Mouse (Mus musculus): ENCODE data around the gene Limk1. TPM values are rescaled to one million over a fixed set of nuclear protein-coding genes. Genes with fewer than 3 reads are reported as not detected.

The Limk1 gene
- polyA plus RNA-seq, 1 experiment from 2014 or later = 10.3 TPM

DNA sequence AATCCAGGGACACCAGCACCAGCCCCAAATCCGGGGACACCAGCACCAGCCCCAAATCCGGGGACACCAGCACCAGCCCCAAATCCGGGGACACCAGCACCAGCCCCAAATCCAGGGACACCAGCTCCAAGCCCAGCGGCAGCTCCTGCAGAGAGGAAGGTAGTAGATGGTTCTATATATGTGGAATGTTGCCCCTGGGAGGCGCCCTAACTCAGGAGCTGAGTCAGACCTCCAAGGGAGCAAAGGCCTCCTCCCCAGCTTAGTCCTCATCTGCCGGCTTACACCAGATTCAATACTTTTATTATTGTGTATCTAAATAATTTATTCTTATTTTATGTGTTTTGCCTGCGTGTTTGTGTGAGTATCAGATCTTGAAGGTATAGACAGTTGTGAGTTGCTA is 22.7 kb upstream of the Limk1 start:
- ATAC-seq (ENCODE audit: insufficient read depth, low FRiP score, low TSS enrichment) (no peak), DNase-seq (ENCODE audit: low spot score) (no peak)
- H3K27ac ChIP-seq (ENCODE audit: low read depth, low read length) = no peak overlapping the region
- no peak overlapping the region for H3K9ac ChIP-seq (ENCODE audit: low read length)
- 69% methylated on average over 7 of the region's 7 CpGs for WGBS
- H3K4me3 ChIP-seq (ENCODE audit: low read depth, low read length) = no peak overlapping the region
- no peaks in the 10 kb centered on the region for H3K4me1 ChIP-seq (ENCODE audit: control insufficient read depth, insufficient read depth, low read length)
- no peaks in the 10 kb centered on the region for H3K27me3 ChIP-seq (ENCODE audit: control insufficient read depth, insufficient read depth, low read length)
- H3K4me2 ChIP-seq (ENCODE audit: low read depth) = no peak overlapping the region
- H3K9me3 ChIP-seq (ENCODE audit: control insufficient read depth, low read length) = no peaks in the 10 kb centered on the region
- H3K36me3 ChIP-seq (ENCODE audit: control insufficient read depth, insufficient read depth, low read length) = no peaks in the 10 kb centered on the region

DNA sequence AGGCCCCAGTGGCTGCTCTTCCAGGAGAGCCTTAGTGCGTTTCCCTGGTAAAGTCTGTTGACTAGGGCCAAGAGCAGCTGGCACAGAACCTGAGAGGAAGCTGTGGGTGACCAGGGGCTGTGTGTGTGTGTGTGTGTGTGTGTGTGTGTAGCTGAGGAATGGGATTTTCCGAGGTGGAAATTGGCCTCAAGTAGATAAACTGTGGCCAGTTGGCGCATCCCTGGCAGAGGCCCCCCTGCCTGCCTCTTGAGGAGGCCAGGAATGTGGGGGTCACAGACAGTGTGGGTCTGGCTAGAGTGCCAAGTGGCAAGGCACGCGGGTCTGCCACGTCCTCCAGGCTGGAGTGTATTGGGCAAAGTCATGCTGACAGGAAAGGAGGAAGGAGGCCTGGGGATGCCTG is 20.9 kb upstream of the Limk1 start:
- Histone ChIP-seq H3K4me1 (ENCODE audit: control insufficient read depth, insufficient read depth, low read length) (no peaks in the 10 kb centered on the region), H3K9ac (ENCODE audit: low read length) (no peak overlapping the region), H3K36me3 (ENCODE audit: control insufficient read depth, insufficient read depth, low read length) (no peaks in the 10 kb centered on the region), H3K4me2 (ENCODE audit: low read depth) (no peak overlapping the region), H3K9me3 (ENCODE audit: control insufficient read depth, low read length) (no peaks in the 10 kb centered on the region), H3K27ac (ENCODE audit: low read depth, low read length) (no peak overlapping the region), H3K4me3 (ENCODE audit: low read depth, low read length) (no peak overlapping the region), H3K27me3 (ENCODE audit: control insufficient read depth, insufficient read depth, low read length) (no peaks in the 10 kb centered on the region)
- DNase-seq (ENCODE audit: low spot score) (no peak), ATAC-seq (ENCODE audit: insufficient read depth, low FRiP score, low TSS enrichment) (no peak)
- WGBS = 64% methylated on average over 6 of the region's 6 CpGs

DNA sequence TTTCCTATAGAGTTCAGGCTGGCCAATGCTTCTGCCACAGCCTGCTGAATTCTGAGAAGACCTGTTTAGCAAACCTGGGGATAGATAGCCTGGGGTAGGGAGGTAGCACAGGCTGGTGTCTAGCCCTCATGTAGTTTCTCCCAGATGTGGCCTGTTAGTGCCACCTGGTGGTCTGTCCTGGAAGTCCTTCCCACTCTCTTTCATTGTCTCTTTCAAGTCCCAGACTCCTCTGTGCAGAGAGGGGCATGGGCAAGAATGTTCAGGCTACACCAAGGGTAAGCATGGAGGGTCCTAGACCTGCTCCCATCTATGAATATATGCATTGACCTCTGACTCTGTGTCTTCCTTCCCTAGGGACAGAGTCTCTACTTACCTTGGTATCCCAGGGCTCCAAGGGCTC is 15.8 kb upstream of the Limk1 start:
- no peak overlapping the region for H3K27ac ChIP-seq (ENCODE audit: low read depth, low read length)

DNA sequence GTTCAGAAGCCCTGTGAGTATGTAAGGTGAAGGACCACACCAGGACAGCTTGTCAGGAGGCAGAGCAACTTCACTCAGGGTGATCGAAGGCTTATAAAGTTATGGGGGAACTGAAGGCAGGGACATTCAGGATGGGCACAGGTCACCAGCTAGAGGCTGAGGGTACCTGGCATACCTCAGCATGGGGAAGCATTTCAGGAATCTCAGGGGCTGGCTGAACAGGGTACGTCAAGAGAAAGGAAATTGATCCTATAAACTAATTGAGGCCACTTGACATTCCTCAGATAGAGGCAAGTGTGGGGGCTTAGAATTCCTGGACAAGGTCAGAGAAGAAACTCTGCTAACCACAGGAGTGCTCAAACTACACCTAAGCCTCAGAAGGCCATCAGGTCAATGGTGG is 7.1 kb upstream of the Limk1 start:
- 83% methylated on average over 2 of the region's 2 CpGs for WGBS
- Histone ChIP-seq H3K9ac (ENCODE audit: low read length) (no peak overlapping the region), H3K4me2 (ENCODE audit: low read depth) (no peak overlapping the region), H3K36me3 (ENCODE audit: control insufficient read depth, insufficient read depth, low read length) (no peaks in the 10 kb centered on the region), H3K4me3 (ENCODE audit: low read depth, low read length) (no peak overlapping the region), H3K27me3 (ENCODE audit: control insufficient read depth, insufficient read depth, low read length) (no peaks in the 10 kb centered on the region), H3K27ac (ENCODE audit: low read depth, low read length) (no peak overlapping the region), H3K9me3 (ENCODE audit: control insufficient read depth, low read length) (no peaks in the 10 kb centered on the region), H3K4me1 (ENCODE audit: control insufficient read depth, insufficient read depth, low read length) (no peaks in the 10 kb centered on the region)
- DNase-seq (ENCODE audit: low spot score) (no peak), ATAC-seq (ENCODE audit: insufficient read depth, low FRiP score, low TSS enrichment) (no peak)

More for the DNA sequence above, 15.8 kb upstream of the Limk1 start:
- Histone ChIP-seq H3K4me2 (ENCODE audit: low read depth) (no peak overlapping the region), H3K4me3 (ENCODE audit: low read depth, low read length) (no peak overlapping the region), H3K9ac (ENCODE audit: low read length) (no peak overlapping the region), H3K4me1 (ENCODE audit: control insufficient read depth, insufficient read depth, low read length) (no peaks in the 10 kb centered on the region), H3K36me3 (ENCODE audit: control insufficient read depth, insufficient read depth, low read length) (no peaks in the 10 kb centered on the region), H3K27me3 (ENCODE audit: control insufficient read depth, insufficient read depth, low read length) (no peaks in the 10 kb centered on the region), H3K9me3 (ENCODE audit: control insufficient read depth, low read length) (no peaks in the 10 kb centered on the region)
- ATAC-seq (ENCODE audit: insufficient read depth, low FRiP score, low TSS enrichment) (peak; percentile 41), DNase-seq (ENCODE audit: low spot score) (peak; percentile 80)

DNA sequence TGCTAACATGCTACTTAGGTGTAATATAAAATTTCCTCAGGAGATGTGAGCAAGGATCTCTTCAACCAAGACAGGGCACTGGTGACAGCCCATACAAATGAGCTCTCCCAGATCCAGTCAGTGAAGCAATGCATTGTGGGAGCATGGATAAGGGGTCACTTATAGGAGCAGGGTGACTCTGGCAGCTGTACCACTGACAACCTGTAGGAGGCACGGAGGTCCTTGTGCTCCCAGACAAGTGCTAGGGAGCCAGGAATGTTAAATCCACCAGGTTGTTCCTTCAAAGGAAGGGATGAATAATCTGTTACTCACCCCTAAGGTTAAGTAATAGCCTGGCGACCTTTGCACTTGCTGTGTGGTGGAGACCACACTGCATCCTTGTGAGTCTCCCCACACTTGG is 6.7 kb upstream of the Limk1 start:
- no peaks in the 10 kb centered on the region for H3K27me3 ChIP-seq (ENCODE audit: control insufficient read depth, insufficient read depth, low read length)
- H3K4me1 ChIP-seq (ENCODE audit: control insufficient read depth, insufficient read depth, low read length) = no peaks in the 10 kb centered on the region
- H3K4me2 ChIP-seq (ENCODE audit: low read depth) = no peak overlapping the region
- no peaks in the 10 kb centered on the region for H3K9me3 ChIP-seq (ENCODE audit: control insufficient read depth, low read length)
- DNase-seq (ENCODE audit: low spot score) (no peak), ATAC-seq (ENCODE audit: insufficient read depth, low FRiP score, low TSS enrichment) (no peak)
- H3K4me3 ChIP-seq (ENCODE audit: low read depth, low read length) = no peak overlapping the region
- H3K9ac ChIP-seq (ENCODE audit: low read length) = no peak overlapping the region
- 22% methylated on average over 2 of the region's 2 CpGs for WGBS
- H3K27ac ChIP-seq (ENCODE audit: low read depth, low read length) = no peak overlapping the region
- no peaks in the 10 kb centered on the region for H3K36me3 ChIP-seq (ENCODE audit: control insufficient read depth, insufficient read depth, low read length)

DNA sequence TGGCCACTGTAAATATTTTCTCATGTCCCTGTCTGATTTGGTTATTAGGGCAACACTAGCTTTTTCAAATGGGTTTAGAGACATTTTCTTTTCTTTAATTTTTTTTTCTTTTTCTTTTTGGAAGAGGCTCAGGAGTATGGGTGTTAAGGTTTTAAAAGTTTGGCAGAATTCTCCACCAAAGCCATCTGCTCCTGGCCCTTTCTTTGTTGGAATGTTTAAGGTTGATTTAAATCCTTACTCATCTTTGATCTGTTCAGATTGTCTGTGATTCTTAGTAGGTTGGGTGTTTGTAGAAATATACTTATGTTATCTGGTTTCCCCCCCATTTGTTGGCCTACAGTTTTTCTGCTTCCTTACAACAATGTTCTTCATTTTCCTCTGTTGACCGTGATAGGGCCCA is 4.3 kb upstream of the Limk1 start:
- Histone ChIP-seq H3K36me3 (ENCODE audit: control insufficient read depth, insufficient read depth, low read length) (no peaks in the 10 kb centered on the region), H3K9me3 (ENCODE audit: control insufficient read depth, low read length) (no peaks in the 10 kb centered on the region), H3K27ac (ENCODE audit: low read depth, low read length) (no peak overlapping the region), H3K9ac (ENCODE audit: low read length) (no peak overlapping the region), H3K27me3 (ENCODE audit: control insufficient read depth, insufficient read depth, low read length) (no peaks in the 10 kb centered on the region), H3K4me2 (ENCODE audit: low read depth) (no peak overlapping the region), H3K4me3 (ENCODE audit: low read depth, low read length) (no peak overlapping the region), H3K4me1 (ENCODE audit: control insufficient read depth, insufficient read depth, low read length) (0 out of 2 replicates have a peak, but pooled peaks cover under 1% of the 10 kb centered on the region)
- WGBS = 84% methylated on average over 1 of the region's 1 CpGs
- ATAC-seq (ENCODE audit: insufficient read depth, low FRiP score, low TSS enrichment) (no peak), DNase-seq (ENCODE audit: low spot score) (no peak)

DNA sequence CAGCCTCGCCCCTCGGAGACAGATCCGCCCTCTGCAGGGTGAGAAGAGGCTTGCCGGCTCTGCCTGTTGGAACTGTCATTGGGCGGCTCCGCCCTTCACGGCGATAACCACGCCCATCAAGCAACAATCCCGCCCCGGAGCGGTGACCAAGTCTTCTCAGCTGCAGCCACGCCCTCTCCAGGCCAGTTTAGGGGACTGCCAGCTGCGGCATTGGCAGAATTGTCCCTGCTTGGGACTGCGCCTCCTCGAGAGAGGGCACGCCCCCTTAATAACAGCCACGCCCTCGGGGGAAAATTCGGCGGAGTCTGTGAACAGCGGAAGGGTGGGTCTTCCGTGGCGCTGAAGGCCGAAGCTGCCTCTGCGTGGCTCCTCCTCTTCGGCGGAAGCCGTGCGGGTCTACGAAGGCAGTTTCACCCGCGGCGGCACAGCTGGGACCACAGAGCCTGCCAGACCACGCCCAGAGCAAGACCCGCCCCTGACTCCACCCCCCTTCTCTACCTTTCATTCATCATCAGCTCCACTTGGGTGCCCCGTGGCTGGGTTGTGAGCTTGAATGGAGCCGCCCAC is 403 bp upstream of the Limk1 start:
- 0% methylated on average over 38 of the region's 38 CpGs for WGBS
- DNase-seq (ENCODE audit: low spot score) (peak; percentile 100), ATAC-seq (ENCODE audit: insufficient read depth, low FRiP score, low TSS enrichment) (peak; percentile 97)
- no peaks in the 10 kb centered on the region for H3K27me3 ChIP-seq (ENCODE audit: control insufficient read depth, insufficient read depth, low read length)
- 0 out of 2 replicates have a peak, but pooled peaks cover 7% of the 10 kb centered on the region for H3K4me1 ChIP-seq (ENCODE audit: control insufficient read depth, insufficient read depth, low read length)
- H3K36me3 ChIP-seq (ENCODE audit: control insufficient read depth, insufficient read depth, low read length) = no peaks in the 10 kb centered on the region
- H3K9me3 ChIP-seq (ENCODE audit: control insufficient read depth, low read length) = no peaks in the 10 kb centered on the region
- no peak overlapping the region for H3K9ac ChIP-seq (ENCODE audit: low read length)
- H3K4me2 ChIP-seq (ENCODE audit: low read depth) = peak overlapping the region; percentile 84
- peak overlapping the region; percentile 17 for H3K27ac ChIP-seq (ENCODE audit: low read depth, low read length)
- peak overlapping the region; percentile 80 for H3K4me3 ChIP-seq (ENCODE audit: low read depth, low read length)

DNA sequence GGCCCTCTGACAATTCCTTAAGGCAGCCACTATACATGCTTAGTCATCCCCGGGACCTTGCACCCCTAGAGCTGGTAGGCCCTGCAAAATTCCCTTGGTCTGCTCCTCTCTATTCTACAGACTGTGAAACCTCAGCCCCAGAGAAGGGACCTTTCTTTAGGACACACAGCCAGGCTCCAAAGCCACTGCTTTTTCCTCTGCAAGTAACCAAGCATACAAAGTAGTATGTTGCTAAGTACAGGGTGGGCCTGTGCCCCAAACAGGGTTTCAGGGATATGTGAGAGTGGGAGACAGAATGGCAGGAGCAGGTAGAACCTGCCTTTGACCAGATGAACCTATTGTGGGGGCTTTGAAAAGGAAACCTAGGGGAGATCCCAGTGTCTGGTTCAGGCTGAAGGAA is 1.2 kb downstream of the Limk1 start:
- Histone ChIP-seq H3K27ac (ENCODE audit: low read depth, low read length) (no peak overlapping the region), H3K4me2 (ENCODE audit: low read depth) (peak overlapping the region; percentile 84), H3K4me3 (ENCODE audit: low read depth, low read length) (peak overlapping the region; percentile 80), H3K36me3 (ENCODE audit: control insufficient read depth, insufficient read depth, low read length) (no peaks in the 10 kb centered on the region), H3K4me1 (ENCODE audit: control insufficient read depth, insufficient read depth, low read length) (0 out of 2 replicates have a peak, but pooled peaks cover 7% of the 10 kb centered on the region), H3K9me3 (ENCODE audit: control insufficient read depth, low read length) (no peaks in the 10 kb centered on the region), H3K9ac (ENCODE audit: low read length) (peak overlapping the region; percentile 80), H3K27me3 (ENCODE audit: control insufficient read depth, insufficient read depth, low read length) (no peaks in the 10 kb centered on the region)
- DNase-seq (ENCODE audit: low spot score) (no peak), ATAC-seq (ENCODE audit: insufficient read depth, low FRiP score, low TSS enrichment) (no peak)
- WGBS = 81% methylated on average over 1 of the region's 1 CpGs

DNA sequence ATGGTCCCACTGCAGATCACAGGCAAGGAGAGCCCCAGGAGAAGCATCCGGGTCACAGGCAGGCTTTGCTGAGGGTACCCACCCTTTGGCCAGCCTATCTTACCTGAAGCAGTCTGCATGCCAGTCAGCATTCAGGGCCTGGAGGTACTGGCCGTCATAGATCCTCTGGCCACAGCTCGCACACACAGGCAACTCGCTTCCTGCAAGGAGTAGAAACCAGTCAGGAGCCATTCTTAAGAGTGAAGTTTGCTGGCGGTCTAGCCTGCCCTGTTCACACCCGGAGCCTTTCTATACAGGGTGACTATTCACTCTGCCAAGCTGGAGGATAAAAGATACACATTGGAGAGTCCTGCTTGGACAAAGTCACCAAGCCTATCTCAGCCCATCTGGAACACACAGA is 1.9 kb downstream of the Limk1 start:
- Histone ChIP-seq H3K4me3 (ENCODE audit: low read depth, low read length) (no peak overlapping the region), H3K9me3 (ENCODE audit: control insufficient read depth, low read length) (no peaks in the 10 kb centered on the region), H3K4me2 (ENCODE audit: low read depth) (no peak overlapping the region), H3K27ac (ENCODE audit: low read depth, low read length) (no peak overlapping the region), H3K27me3 (ENCODE audit: control insufficient read depth, insufficient read depth, low read length) (no peaks in the 10 kb centered on the region), H3K9ac (ENCODE audit: low read length) (no peak overlapping the region), H3K4me1 (ENCODE audit: control insufficient read depth, insufficient read depth, low read length) (0 out of 2 replicates have a peak, but pooled peaks cover 7% of the 10 kb centered on the region), H3K36me3 (ENCODE audit: control insufficient read depth, insufficient read depth, low read length) (no peaks in the 10 kb centered on the region)
- WGBS = 89% methylated on average over 6 of the region's 6 CpGs
- DNase-seq (ENCODE audit: low spot score) = no peak
- no peak for ATAC-seq (ENCODE audit: insufficient read depth, low FRiP score, low TSS enrichment)

All from neural tube, embryonic 11.5 days (tissue).